Mouse (Mus musculus) small intestine, adult 2 months (tissue): ENCODE results near the gene Tmem98.

Source experiments
- CTCF ChIP-seq: fragments of 200-500 bp; IDR thresholded peaks from 2 replicates; pipeline ENCODE4 v1.5.1; 2012; ENCODE audit warnings: low read depth, mild to moderate bottlenecking, control low read depth, inconsistent platforms, low read length, moderate library complexity, mixed read lengths; ENCODE audit not compliant: insufficient replicate concordance, insufficient read length; ENCODE audit errors: extremely low read depth
- POLR2A ChIP-seq: fragments of 200-500 bp; IDR thresholded peaks from 2 replicates; pipeline ENCODE4 v1.6.1; 2012; ENCODE audit warnings: low read depth, mild to moderate bottlenecking, control low read depth, inconsistent platforms, low read length, moderate library complexity

GRCm38 (mm10) chr11:80854430-80854829 is 44.5 kb downstream of the Tmem98 start:
- no peak for TF ChIP-seq CTCF
- TF ChIP-seq POLR2A = no peak
